Mouse (Mus musculus) left cerebral cortex, postnatal 4 days (tissue): ENCODE measurements around the gene Fam84b. TPM values are rescaled to one million over a fixed set of nuclear protein-coding genes. Genes with fewer than 3 reads are reported as not detected.
"Not testable (repeated sequence)": the region's sequence is repeated elsewhere in the genome, so short reads cannot be mapped to it uniquely, and the experiment has no call there.

Source experiments
- DNase-seq: peaks from one replicate; pipeline ENCODE4 v3.0.0-alpha.2; 2022
- intact Hi-C: fragments of 180-260 bp; cut with DNase I; formaldehyde crosslinking; loops from one replicate; pipeline ENCODE4 v1.15.1; 2025
- total RNA-seq, 2 experiments: library from RNA; stranded (reverse); gene quantifications; 2 replicates each; pipeline ENCODE4 v1.2.3; 2021

Fam84b gene
- total RNA-seq: 10 to 100 TPM; 18.0 to 22.1 TPM

GRCm38 (mm10) chr15:60853231-60853999 is at the start of gene Fam84b:
Gene Fam84b (minus strand): TSS chr15:60853778.
- intact Hi-C loops: no loop called here
- peak; percentile 24 for DNase-seq

GRCm38 (mm10) chr15:60898187-60898965 is 44.8 kb upstream of the Fam84b start:
- intact Hi-C loops: no loop called here
- no peak for DNase-seq

- no peak for DNase-seq
- intact Hi-C loops: no loop called here
Observed at GRCm38 (mm10) chr15:60896040-60896439, 42.5 kb upstream of the Fam84b start.

GRCm38 (mm10) chr15:60892976-60893463 is 39.4 kb upstream of the Fam84b start:
- no peak for DNase-seq
- intact Hi-C loops: no loop called here

- intact Hi-C loops: no loop called here
- DNase-seq: no peak
Observed at GRCm38 (mm10) chr15:60888724-60889123, 35.1 kb upstream of the Fam84b start.

- DNase-seq: no peak
- intact Hi-C loops: no loop called here
Observed at GRCm38 (mm10) chr15:60875721-60876120, 22.1 kb upstream of the Fam84b start.

- DNase-seq: no peak
- intact Hi-C loops: no loop called here
Observed at GRCm38 (mm10) chr15:60862417-60862816, 8.8 kb upstream of the Fam84b start.

- DNase-seq: no peak
- intact Hi-C loops: no loop called here
Observed at GRCm38 (mm10) chr15:60855112-60855511, 1.5 kb upstream of the Fam84b start.

GRCm38 (mm10) chr15:60854151-60854550 is 573 bp upstream of the Fam84b start:
- DNase-seq: no peak
- intact Hi-C loops: no loop called here

- intact Hi-C loops: no loop called here
- DNase-seq: no peak
Observed at GRCm38 (mm10) chr15:60848630-60849029, 4.9 kb downstream of the Fam84b start.

GRCm38 (mm10) chr15:60846291-60846690 is 7.3 kb downstream of the Fam84b start:
- intact Hi-C loops: no loop called here

GRCm38 (mm10) chr15:60845886-60846285 is 7.7 kb downstream of the Fam84b start:
- intact Hi-C loops: no loop called here
- DNase-seq: no peak

More at GRCm38 (mm10) chr15:60846291-60846690, 7.3 kb downstream of the Fam84b start:
- no peak for DNase-seq

GRCm38 (mm10) chr15:60841785-60842184 is 11.8 kb downstream of the Fam84b start:
- intact Hi-C loops: no loop called here
- no peak for DNase-seq

GRCm38 (mm10) chr15:60841312-60841711 is 12.3 kb downstream of the Fam84b start:
- intact Hi-C loops, DNase-seq: not testable (repeated sequence)

GRCm38 (mm10) chr15:60840296-60840670 is 13.3 kb downstream of the Fam84b start:
- intact Hi-C loops: no loop called here
- no peak for DNase-seq

- DNase-seq: no peak
- intact Hi-C loops: no loop called here
Observed at GRCm38 (mm10) chr15:60839539-60840295, 13.9 kb downstream of the Fam84b start.

GRCm38 (mm10) chr15:60838135-60838534 is 15.4 kb downstream of the Fam84b start:
- DNase-seq: no peak
- intact Hi-C loops: no loop called here

- no peak for DNase-seq
- intact Hi-C loops: no loop called here
Observed at GRCm38 (mm10) chr15:60837719-60838118, 15.9 kb downstream of the Fam84b start.

- intact Hi-C loops: no loop called here
- DNase-seq: no peak
Observed at GRCm38 (mm10) chr15:60836321-60836720, 17.3 kb downstream of the Fam84b start.

- intact Hi-C loops: no loop called here
- DNase-seq: no peak
Observed at GRCm38 (mm10) chr15:60834598-60835571, 18.7 kb downstream of the Fam84b start.
